ENCODE assay signal across 8 mouse cellular contexts in genomic region chr9:64282404-64282987, GRCm38 (mm10). TPM values are rescaled to one million over a fixed set of nuclear protein-coding genes. Genes with fewer than 3 reads are reported as not detected.
DNase-seq lines count a peak whose midpoint lies in the region; ATAC-seq and TF ChIP-seq lines count a peak whose summit lies in the region.

No protein-coding gene starts in this region.

- no peak for ATAC-seq in erythroblast, adult 5-6 weeks (replicated peaks; ENCODE audit: low FRiP score, poor library complexity, severe bottlenecking)
- ATAC-seq in forebrain, embryonic 15.5 days (replicated peaks) = no peak
- no peak for ATAC-seq in liver, embryonic 16.5 days (ENCODE audit: low read depth)

- peaks cover 43% of the 10 kb centered on the region for H3K36me3 ChIP-seq in erythroblast, embryonic 14.5 days (ENCODE audit: control insufficient read depth)
- H3K36me3 ChIP-seq in CH12.LX (replicated peaks in 1 of 2; ENCODE audit: control insufficient read depth in 1 of 2, insufficient read depth in 1 of 2, low read length in 1 of 2) = peaks cover 0 to 23% of the 10 kb centered on the region in 2 experiments
- no peaks in the 10 kb centered on the region for H3K36me3 ChIP-seq in forebrain, embryonic 15.5 days
- H3K36me3 ChIP-seq in liver, embryonic 16.5 days (ENCODE audit: control insufficient read depth, insufficient read depth) = no peaks in the 10 kb centered on the region

- no peak overlapping the region for H3K27ac ChIP-seq in CH12.LX (ENCODE audit: insufficient read depth, low read depth)
- H3K27ac ChIP-seq in forebrain, embryonic 15.5 days (replicated peaks) = no peak overlapping the region
- H3K27ac ChIP-seq in liver, embryonic 16.5 days (ENCODE audit: low read length) = peak overlapping the region; percentile 86

- peak overlapping the region; percentile 99 for H3K4me2 ChIP-seq in CH12.LX (ENCODE audit: insufficient read depth, low read depth, poor library complexity, severe bottlenecking)
- H3K4me2 ChIP-seq in forebrain, embryonic 15.5 days (replicated peaks) = peak overlapping the region; percentile 61
- H3K4me2 ChIP-seq in liver, embryonic 16.5 days (ENCODE audit: low read depth, low read length) = peak overlapping the region; percentile 72

- H3K27me3 ChIP-seq in erythroblast, embryonic 14.5 days (ENCODE audit: control insufficient read depth) = no peaks in the 10 kb centered on the region
- no peaks in the 10 kb centered on the region for H3K27me3 ChIP-seq in CH12.LX (replicated peaks)
- no peaks in the 10 kb centered on the region for H3K27me3 ChIP-seq in forebrain, embryonic 15.5 days
- no peaks in the 10 kb centered on the region for H3K27me3 ChIP-seq in liver, embryonic 16.5 days (ENCODE audit: control insufficient read depth, insufficient read depth, low read depth, low read length)

- intact Hi-C loops in gastrocnemius, postnatal 36 days (cut with DNase I) = no loop called here

- H3K9ac ChIP-seq in CH12.LX (ENCODE audit: insufficient read depth, low read depth) = peak overlapping the region; percentile 87
- H3K9ac ChIP-seq in forebrain, embryonic 15.5 days (replicated peaks) = peak overlapping the region; percentile 91
- peak overlapping the region; percentile 91 for H3K9ac ChIP-seq in liver, embryonic 16.5 days (ENCODE audit: low read depth, low read length)

- H3K9me3 ChIP-seq in erythroblast, embryonic 14.5 days (ENCODE audit: control insufficient read depth, low read length) = no peaks in the 10 kb centered on the region
- H3K9me3 ChIP-seq in CH12.LX (replicated peaks; ENCODE audit: low read length) = no peaks in the 10 kb centered on the region
- H3K9me3 ChIP-seq in forebrain, embryonic 15.5 days = no peaks in the 10 kb centered on the region
- H3K9me3 ChIP-seq in liver, embryonic 16.5 days (replicated peaks; ENCODE audit: control insufficient read depth, low read length) = no peaks in the 10 kb centered on the region

- no peak for TF ChIP-seq EP300 in CH12.LX (IDR thresholded peaks at IDR 0.05; ENCODE audit: low read length)

- in situ Hi-C loops in CH12.LX (cut with MboI; ENCODE audit: low pct_ligation_motif_present, low pct_unique_long_range_greater_than_20kb, low sequenced_read_pairs) = no loop called here

- peaks cover 56% of the 10 kb centered on the region for H3K79me2 ChIP-seq in CH12.LX (replicated peaks; ENCODE audit: control insufficient read depth, extremely low read depth, insufficient read depth, poor library complexity, severe bottlenecking)

- DNase-seq in CH12.LX (ENCODE audit: extremely low read depth) = peak; percentile 28
- no peak for DNase-seq in cerebellum, adult 11 months
- DNase-seq in gastrocnemius, postnatal 36 days = no peak
- no peak for DNase-seq in thymus, postnatal 36 days

- TF ChIP-seq CTCF in CH12.LX (conservative IDR thresholded peaks at IDR 0.05 in 1 of 2, IDR thresholded peaks at IDR 0.05 in 1 of 2; ENCODE audit: low read depth in 2 of 2, low read length in 2 of 2) = no peak

- H3K4me1 ChIP-seq in erythroblast, embryonic 14.5 days (ENCODE audit: control insufficient read depth) = peaks cover 36% of the 10 kb centered on the region
- H3K4me1 ChIP-seq in CH12.LX (ENCODE audit: control insufficient read depth in 1 of 2, insufficient read depth in 2 of 2) = peaks cover 0 to 12% of the 10 kb centered on the region in 2 experiments; a peak in 2 of 4 replicates
- H3K4me1 ChIP-seq in forebrain, embryonic 15.5 days = peaks cover 10% of the 10 kb centered on the region
- H3K4me1 ChIP-seq in liver, embryonic 16.5 days (ENCODE audit: control insufficient read depth, low read depth, low read length) = peaks cover 14% of the 10 kb centered on the region

- no peak for TF ChIP-seq POLR2A in CH12.LX (IDR thresholded peaks at IDR 0.05; ENCODE audit: low read depth, low read length)

- dilution Hi-C loops in CH12.LX (cut with MboI; ENCODE audit: extremely low pct_ligation_motif_present, extremely low pct_unique_long_range_greater_than_20kb, low sequenced_read_pairs) = no loop called here

- WGBS in forebrain, embryonic 15.5 days = 66% methylated on average over 5 of the region's 5 CpGs
- 8% methylated on average over 5 of the region's 5 CpGs for WGBS in liver, embryonic 16.5 days (ENCODE audit: insufficient replicate concordance)

- TF ChIP-seq RAD21 in CH12.LX (IDR thresholded peaks at IDR 0.05; ENCODE audit: low read depth, low read length) = no peak

- H3K4me3 ChIP-seq in erythroblast, embryonic 14.5 days (replicated peaks) = peak overlapping the region; percentile 81
- peak overlapping the region; percentile 94 to 99 (median 95) for H3K4me3 ChIP-seq in CH12.LX (replicated peaks in 1 of 3; ENCODE audit: low read depth in 2 of 3, low read length in 2 of 3, poor library complexity in 1 of 3)
- peak overlapping the region; percentile 83 for H3K4me3 ChIP-seq in forebrain, embryonic 15.5 days
- H3K4me3 ChIP-seq in liver, embryonic 16.5 days (ENCODE audit: low read depth, low read length) = peak overlapping the region; percentile 85

TF ChIP-seq in CH12.LX, 34 proteins besides CTCF, POLR2A, EP300 and RAD21:
- TF ChIP-seq ELF1 (IDR thresholded peaks at IDR 0.05; ENCODE audit: low read depth, low read length) (no peak), PAX5 (IDR thresholded peaks at IDR 0.05; ENCODE audit: low read length) (no peak), RCOR1 (conservative IDR thresholded peaks at IDR 0.05; ENCODE audit: low read depth, low read length) (no peak), CHD1 (IDR thresholded peaks at IDR 0.05; ENCODE audit: low read depth, low read length) (no peak)
TF ChIP-seq in CH12.LX: peak in this region for 0.

RNA-seq across cellular contexts. Expression of gene Tipin, which starts 1.1 kb away (rescaled TPM):
- 0.95 and 1.3 TPM in 2 replicates for polyA plus RNA-seq in erythroblast, embryonic 14.5 days (2012)
- total RNA-seq in erythroblast, adult 5-6 weeks (2015; ENCODE audit: low replicate concordance) = 49.3 and 88.6 TPM in 2 replicates
- total RNA-seq in erythroblast, adult 5-6 weeks (2017; ENCODE audit: low replicate concordance) = 63.4 and 92.1 TPM in 2 replicates
- 179 and 248 TPM in 2 replicates for total RNA-seq in CH12.LX (2012; rRNA removed)
- total RNA-seq in CH12.LX (2014; rRNA removed) = 443 and 624 TPM in 2 replicates
- polyA plus RNA-seq in CH12.LX (2012; ENCODE audit: insufficient read length, low read depth) = 204 and 235 TPM in 2 replicates
- polyA plus RNA-seq in forebrain, embryonic 15.5 days (2015; fragmentation: Nextera tagmentation; extraction: Ambion mirVana) = 130 TPM in 2 replicates
- polyA plus RNA-seq in liver, embryonic 16.5 days (2015; fragmentation: Nextera tagmentation; extraction: Ambion mirVana) = 145 and 166 TPM in 2 replicates
- total RNA-seq in gastrocnemius, postnatal 36 days (2021) = 10 to 100 TPM in 1 of 2 experiments, 1 to 10 TPM in 1; 7.1 to 11.0 TPM

RNA-seq across cellular contexts. Expression of gene Map2k1, which starts 29.1 kb away (rescaled TPM):
- 0.58 and 0.72 TPM in 2 replicates for polyA plus RNA-seq in erythroblast, embryonic 14.5 days (2012)
- total RNA-seq in erythroblast, adult 5-6 weeks (2015; ENCODE audit: low replicate concordance) = 12.5 and 15.7 TPM in 2 replicates
- 9.9 and 18.9 TPM in 2 replicates for total RNA-seq in erythroblast, adult 5-6 weeks (2017; ENCODE audit: low replicate concordance)
- 53.0 and 74.0 TPM in 2 replicates for total RNA-seq in CH12.LX (2012; rRNA removed)
- total RNA-seq in CH12.LX (2014; rRNA removed) = 118 and 122 TPM in 2 replicates
- 54.9 and 56.3 TPM in 2 replicates for polyA plus RNA-seq in CH12.LX (2012; ENCODE audit: insufficient read length, low read depth)
- 46.0 and 47.8 TPM in 2 replicates for polyA plus RNA-seq in forebrain, embryonic 15.5 days (2015; fragmentation: Nextera tagmentation; extraction: Ambion mirVana)
- polyA plus RNA-seq in liver, embryonic 16.5 days (2015; fragmentation: Nextera tagmentation; extraction: Ambion mirVana) = 26.5 and 29.1 TPM in 2 replicates
- total RNA-seq in gastrocnemius, postnatal 36 days (2021) = 10 to 100 TPM; 48.1 to 50.7 TPM

RNA-seq across cellular contexts. Expression of gene Uchl4, which starts 47.5 kb away (rescaled TPM):
- not detected in 2 replicates for polyA plus RNA-seq in erythroblast, embryonic 14.5 days (2012)
- not detected in 2 replicates for total RNA-seq in erythroblast, adult 5-6 weeks (2015; ENCODE audit: low replicate concordance)
- total RNA-seq in erythroblast, adult 5-6 weeks (2017; ENCODE audit: low replicate concordance) = 0.26 TPM in 1 of 2 replicates, not detected in the other
- total RNA-seq in CH12.LX (2012; rRNA removed) (0.55 and 0.59 TPM in 2 replicates), CH12.LX (2014; rRNA removed) (8.2 and 11.0 TPM in 2 replicates)
- 16.8 and 21.0 TPM in 2 replicates for polyA plus RNA-seq in CH12.LX (2012; ENCODE audit: insufficient read length, low read depth)
- 1.8 and 2.0 TPM in 2 replicates for polyA plus RNA-seq in forebrain, embryonic 15.5 days (2015; fragmentation: Nextera tagmentation; extraction: Ambion mirVana)
- 0.80 and 0.96 TPM in 2 replicates for polyA plus RNA-seq in liver, embryonic 16.5 days (2015; fragmentation: Nextera tagmentation; extraction: Ambion mirVana)
- 1 to 10 TPM; 1.3 to 2.2 TPM for total RNA-seq in gastrocnemius, postnatal 36 days (2021)

RNA-seq across cellular contexts. Expression of gene Dis3l, which starts 58.6 kb away (rescaled TPM):
- polyA plus RNA-seq in erythroblast, embryonic 14.5 days (2012) = 0.39 and 0.47 TPM in 2 replicates
- 2.9 and 4.8 TPM in 2 replicates for total RNA-seq in erythroblast, adult 5-6 weeks (2015; ENCODE audit: low replicate concordance)
- total RNA-seq in erythroblast, adult 5-6 weeks (2017; ENCODE audit: low replicate concordance) = 4.9 and 10.8 TPM in 2 replicates
- total RNA-seq in CH12.LX (2012; rRNA removed) = 8.8 and 9.0 TPM in 2 replicates
- 6.6 and 6.8 TPM in 2 replicates for total RNA-seq in CH12.LX (2014; rRNA removed)
- polyA plus RNA-seq in CH12.LX (2012; ENCODE audit: insufficient read length, low read depth) = 9.5 and 9.6 TPM in 2 replicates
- polyA plus RNA-seq in forebrain, embryonic 15.5 days (2015; fragmentation: Nextera tagmentation; extraction: Ambion mirVana) = 23.4 and 23.7 TPM in 2 replicates
- polyA plus RNA-seq in liver, embryonic 16.5 days (2015; fragmentation: Nextera tagmentation; extraction: Ambion mirVana) = 7.6 and 8.0 TPM in 2 replicates
- 10 to 100 TPM; 20.4 to 21.0 TPM for total RNA-seq in gastrocnemius, postnatal 36 days (2021)

Comparison
In these comparisons a context has a peak if more than half of its experiments do, and no peak if none do; other contexts are left out.
1. RNA of gene Tipin, which starts 1.1 kb away (polyA plus RNA-seq): 204 to 235 TPM in CH12.LX, 145 to 166 TPM in liver, embryonic 16.5 days and 130 TPM in forebrain, embryonic 15.5 days; 0.95 to 1.3 TPM in erythroblast, embryonic 14.5 days; every median in the first group is over 10 times any median in the second.
2. RNA of gene Map2k1, which starts 29.1 kb away (polyA plus RNA-seq): 54.9 to 56.3 TPM in CH12.LX, 46.0 to 47.8 TPM in forebrain, embryonic 15.5 days and 26.5 to 29.1 TPM in liver, embryonic 16.5 days; 0.58 to 0.72 TPM in erythroblast, embryonic 14.5 days; every median in the first group is over 10 times any median in the second.
3. Peak in every context shown above with its lines, with median percentiles within 50 percentile points of each other: H3K4me3 ChIP-seq, H3K4me2 ChIP-seq and H3K9ac ChIP-seq.